Mouse (Mus musculus) layer of hippocampus, postnatal 25 days (tissue): ENCODE results near the gene Gm20906. TPM values are rescaled to one million over a fixed set of nuclear protein-coding genes. Genes with fewer than 3 reads are reported as not detected.
"Not testable (repeated sequence)": the region's sequence is repeated elsewhere in the genome, so short reads cannot be mapped to it uniquely, and the experiment has no call there.

Experiments
- DNase-seq, 2 experiments: peaks; one replicate each; pipeline ENCODE4 v3.0.0; 2022; ENCODE audit warnings: mixed read lengths in 2 of 2, low spot score in 1 of 2; ENCODE audit errors: extremely low spot score in 1 of 2
- total RNA-seq, 2 experiments: library from RNA; stranded (reverse); gene quantifications; 2 replicates each; pipeline ENCODE4 v1.2.3; 2021

Gene Gm20906
- not detected for total RNA-seq

DNA sequence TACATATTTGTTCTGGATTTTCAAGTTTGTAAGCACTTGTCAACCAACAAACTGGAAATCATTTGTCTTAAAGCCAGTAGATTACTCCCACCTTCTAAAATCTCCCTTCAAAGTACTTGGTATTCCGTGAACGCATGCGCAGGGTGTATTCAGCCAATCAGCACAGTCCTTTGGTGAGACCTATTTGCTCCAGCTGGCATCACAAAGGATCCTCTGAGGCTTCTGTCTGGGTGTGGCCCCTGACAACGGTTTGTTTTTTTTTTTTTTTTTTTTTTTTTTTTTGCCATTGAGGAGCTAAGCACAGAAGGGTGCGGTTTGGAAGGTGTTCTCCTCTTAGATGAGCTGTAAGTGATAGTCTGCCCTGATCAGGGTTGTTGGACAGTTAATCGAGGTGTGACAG lies at the start of gene Gm20906:
TSS of gene Gm20906 (plus strand) at position 301 of the 400 bp plus-strand sequence.
- not testable (repeated sequence) for DNase-seq
